8 mouse cellular contexts compared by ENCODE assay signal in the genomic region with DNA sequence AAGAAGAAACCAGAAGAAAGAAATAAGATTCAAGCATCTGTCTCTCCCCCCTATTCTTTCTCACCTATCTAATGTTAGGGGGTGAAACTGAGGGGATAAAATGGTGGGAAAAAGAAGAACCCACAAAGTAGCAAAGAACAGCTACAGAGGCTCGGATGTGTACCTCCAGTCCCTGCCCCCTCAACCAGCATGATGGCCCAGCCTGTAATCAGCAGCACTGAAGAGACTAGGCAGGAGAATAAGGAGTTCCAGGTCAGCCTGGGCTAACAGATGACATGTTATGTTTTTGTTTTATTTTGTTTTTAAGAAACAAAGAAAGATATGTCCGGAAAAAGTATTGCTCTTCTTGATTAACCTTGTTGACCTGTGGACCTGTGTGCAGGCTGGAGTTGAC. TPM values are rescaled to one million over a fixed set of nuclear protein-coding genes. Genes with fewer than 3 reads are reported as not detected.
DNase-seq lines count a peak whose midpoint lies in the region; ATAC-seq lines count a peak whose summit lies in the region.

No protein-coding gene starts in this region.

- H3K9me3 ChIP-seq in liver, embryonic 11.5 days (ENCODE audit: control insufficient read depth, low read length), result no peaks in the 10 kb centered on the region
- no peaks in the 10 kb centered on the region for H3K9me3 ChIP-seq in forebrain, embryonic 14.5 days (replicated peaks; ENCODE audit: control insufficient read depth, low read length)
- no peaks in the 10 kb centered on the region for H3K9me3 ChIP-seq in limb, embryonic 15.5 days
- H3K9me3 ChIP-seq in neural tube, embryonic 14.5 days (ENCODE audit: control insufficient read depth, low read length), result no peaks in the 10 kb centered on the region

- H3K36me3 ChIP-seq in liver, embryonic 11.5 days (ENCODE audit: control insufficient read depth, insufficient read depth, low read length), result no peaks in the 10 kb centered on the region
- H3K36me3 ChIP-seq in forebrain, embryonic 14.5 days (ENCODE audit: control insufficient read depth, insufficient read depth, low read length), result no peaks in the 10 kb centered on the region
- peaks cover 5% of the 10 kb centered on the region; the same call in 1 of the 2 replicates for H3K36me3 ChIP-seq in limb, embryonic 15.5 days
- no peaks in the 10 kb centered on the region for H3K36me3 ChIP-seq in neural tube, embryonic 14.5 days (ENCODE audit: control insufficient read depth, insufficient read depth, low read length)

- no peaks in the 10 kb centered on the region for H3K27me3 ChIP-seq in liver, embryonic 11.5 days (replicated peaks; ENCODE audit: control insufficient read depth, insufficient read depth, low read length)
- H3K27me3 ChIP-seq in forebrain, embryonic 14.5 days (replicated peaks; ENCODE audit: control insufficient read depth, insufficient read depth, low read length), result no peaks in the 10 kb centered on the region
- H3K27me3 ChIP-seq in limb, embryonic 15.5 days, result no peaks in the 10 kb centered on the region
- no peaks in the 10 kb centered on the region for H3K27me3 ChIP-seq in neural tube, embryonic 14.5 days (ENCODE audit: control insufficient read depth, insufficient read depth, low read length)

- WGBS in liver, embryonic 11.5 days, result 9% methylated on average over 2 of the region's 2 CpGs
- 13% methylated on average over 2 of the region's 2 CpGs for WGBS in forebrain, embryonic 14.5 days
- WGBS in limb, embryonic 15.5 days, result 2% methylated on average over 2 of the region's 2 CpGs
- WGBS in neural tube, embryonic 14.5 days, result 8% methylated on average over 2 of the region's 2 CpGs

- H3K4me2 ChIP-seq in liver, embryonic 11.5 days, result peak overlapping the region; percentile 90
- peak overlapping the region; percentile 81; the same call in 1 of the 2 replicates for H3K4me2 ChIP-seq in forebrain, embryonic 14.5 days (ENCODE audit: low read length)
- 0 out of 2 replicates have a peak overlapping the region, but pooled peaks have one; percentile 74 for H3K4me2 ChIP-seq in limb, embryonic 15.5 days
- H3K4me2 ChIP-seq in neural tube, embryonic 14.5 days (ENCODE audit: low read depth, low read length), result no peak overlapping the region

- H3K27ac ChIP-seq in liver, embryonic 11.5 days (ENCODE audit: low read depth, low read length), result no peak overlapping the region
- H3K27ac ChIP-seq in forebrain, embryonic 14.5 days (ENCODE audit: low read depth, low read length), result no peak overlapping the region
- no peak overlapping the region for H3K27ac ChIP-seq in limb, embryonic 15.5 days
- H3K27ac ChIP-seq in neural tube, embryonic 14.5 days (ENCODE audit: low read depth, low read length), result no peak overlapping the region

- no peak overlapping the region for H3K9ac ChIP-seq in liver, embryonic 11.5 days (ENCODE audit: low read depth, low read length)
- H3K9ac ChIP-seq in forebrain, embryonic 14.5 days (ENCODE audit: low read length), result no peak overlapping the region
- H3K9ac ChIP-seq in limb, embryonic 15.5 days, result no peak overlapping the region
- H3K9ac ChIP-seq in neural tube, embryonic 14.5 days (replicated peaks; ENCODE audit: low read depth, low read length), result no peak overlapping the region

- H3K4me1 ChIP-seq in liver, embryonic 11.5 days (replicated peaks; ENCODE audit: control insufficient read depth, insufficient read depth, low read length), result no peaks in the 10 kb centered on the region; the same call in 1 of the 2 replicates
- peaks cover 9% of the 10 kb centered on the region for H3K4me1 ChIP-seq in forebrain, embryonic 14.5 days (ENCODE audit: control insufficient read depth, insufficient read depth, low read length)
- H3K4me1 ChIP-seq in limb, embryonic 15.5 days, result peaks cover 9% of the 10 kb centered on the region
- H3K4me1 ChIP-seq in neural tube, embryonic 14.5 days (ENCODE audit: control insufficient read depth, insufficient read depth, low read length), result 0 out of 2 replicates have a peak, but pooled peaks cover 5% of the 10 kb centered on the region

- H3K4me3 ChIP-seq in liver, embryonic 11.5 days (ENCODE audit: low read depth, low read length), result peak overlapping the region; percentile 72
- peak overlapping the region; percentile 54 for H3K4me3 ChIP-seq in forebrain, embryonic 14.5 days (ENCODE audit: low read depth, low read length)
- peak overlapping the region; percentile 71 for H3K4me3 ChIP-seq in limb, embryonic 15.5 days
- H3K4me3 ChIP-seq in neural tube, embryonic 14.5 days (ENCODE audit: low read depth, low read length), result peak overlapping the region; percentile 52; the same call in 1 of the 2 replicates

- intact Hi-C loops in left cerebral cortex, postnatal 4 days (cut with DNase I), result no loop called here

- DNase-seq in liver, embryonic 11.5 days (ENCODE audit: low spot score), result no peak
- no peak for DNase-seq in liver
- no peak for DNase-seq in forebrain, embryonic 14.5 days (ENCODE audit: low spot score)
- no peak for DNase-seq in layer of hippocampus, postnatal 14 days (ENCODE audit: low spot score in 2 of 2)
- no peak for DNase-seq in gastrocnemius, adult 18-20 months (ENCODE audit: low spot score)
- DNase-seq in left cerebral cortex, postnatal 4 days, result no peak

- ATAC-seq in liver, embryonic 11.5 days (replicated peaks; ENCODE audit: low FRiP score), result peak; percentile 50; the same call in 1 of the 2 replicates
- peak; percentile 52 for ATAC-seq in forebrain, embryonic 14.5 days
- peak; percentile 44; the same call in 1 of the 2 replicates for ATAC-seq in limb, embryonic 15.5 days (ENCODE audit: insufficient number of reproducible peaks, low FRiP score, low TSS enrichment, low read depth)
- ATAC-seq in neural tube, embryonic 14.5 days (ENCODE audit: low read depth), result peak; percentile 67

RNA-seq across cellular contexts. Expression of gene Atp6v0e2, which starts 33.6 kb away (rescaled TPM):
- 4.2 and 5.6 TPM in 2 replicates for polyA plus RNA-seq in liver, embryonic 11.5 days (2014; fragmentation: Nextera tagmentation; extraction: Ambion mirVana)
- polyA plus RNA-seq in forebrain, embryonic 14.5 days (2014; fragmentation: Nextera tagmentation; extraction: Ambion mirVana), result 152 and 161 TPM in 2 replicates
- 12.2 and 13.7 TPM in 2 replicates for polyA plus RNA-seq in limb, embryonic 15.5 days (2015; fragmentation: Nextera tagmentation; extraction: Ambion mirVana)
- polyA plus RNA-seq in neural tube, embryonic 14.5 days (2014; fragmentation: Nextera tagmentation; extraction: Ambion mirVana), result 248 and 275 TPM in 2 replicates
- 100 to 1,000 TPM; 522 to 523 TPM for total RNA-seq in layer of hippocampus, postnatal 14 days (2021)
- 10 to 100 TPM; 38.5 to 46.1 TPM for total RNA-seq in gastrocnemius, adult 18-20 months (2021)
- 100 to 1,000 TPM; 254 to 288 TPM for total RNA-seq in left cerebral cortex, postnatal 4 days (2021)

RNA-seq across cellular contexts. Expression of gene Lrrc61, which starts 50.8 kb away (rescaled TPM):
- 4.6 and 4.9 TPM in 2 replicates for polyA plus RNA-seq in liver, embryonic 11.5 days (2014; fragmentation: Nextera tagmentation; extraction: Ambion mirVana)
- polyA plus RNA-seq in forebrain, embryonic 14.5 days (2014; fragmentation: Nextera tagmentation; extraction: Ambion mirVana), result 10.7 and 10.9 TPM in 2 replicates
- 9.9 and 10.8 TPM in 2 replicates for polyA plus RNA-seq in limb, embryonic 15.5 days (2015; fragmentation: Nextera tagmentation; extraction: Ambion mirVana)
- polyA plus RNA-seq in neural tube, embryonic 14.5 days (2014; fragmentation: Nextera tagmentation; extraction: Ambion mirVana), result 15.1 and 22.8 TPM in 2 replicates
- 10 to 100 TPM; 29.2 to 30.2 TPM for total RNA-seq in layer of hippocampus, postnatal 14 days (2021)
- total RNA-seq in gastrocnemius, adult 18-20 months (2021), result 10 to 100 TPM; 21.1 to 25.5 TPM
- 10 to 100 TPM; 28.8 to 35.0 TPM for total RNA-seq in left cerebral cortex, postnatal 4 days (2021)

RNA-seq across cellular contexts. Expression of gene Sspo, which starts 55.8 kb away (rescaled TPM):
- 0.05 and 0.16 TPM in 2 replicates for polyA plus RNA-seq in liver, embryonic 11.5 days (2014; fragmentation: Nextera tagmentation; extraction: Ambion mirVana)
- polyA plus RNA-seq in forebrain, embryonic 14.5 days (2014; fragmentation: Nextera tagmentation; extraction: Ambion mirVana), result 0.06 and 0.48 TPM in 2 replicates
- polyA plus RNA-seq in limb, embryonic 15.5 days (2015; fragmentation: Nextera tagmentation; extraction: Ambion mirVana), result 0.25 and 0.31 TPM in 2 replicates
- 0.16 and 0.35 TPM in 2 replicates for polyA plus RNA-seq in neural tube, embryonic 14.5 days (2014; fragmentation: Nextera tagmentation; extraction: Ambion mirVana)
- under 1 TPM; 0.44 to 0.57 TPM for total RNA-seq in layer of hippocampus, postnatal 14 days (2021)
- total RNA-seq in gastrocnemius, adult 18-20 months (2021), result under 1 TPM; 0.19 to 0.71 TPM
- total RNA-seq in left cerebral cortex, postnatal 4 days (2021), result under 1 TPM; 0.08 TPM

RNA-seq across cellular contexts. Expression of gene Zfp467, which starts 58.2 kb away (rescaled TPM):
- polyA plus RNA-seq in liver, embryonic 11.5 days (2014; fragmentation: Nextera tagmentation; extraction: Ambion mirVana), result 5.3 and 6.9 TPM in 2 replicates
- 27.1 and 29.9 TPM in 2 replicates for polyA plus RNA-seq in forebrain, embryonic 14.5 days (2014; fragmentation: Nextera tagmentation; extraction: Ambion mirVana)
- 23.6 and 25.4 TPM in 2 replicates for polyA plus RNA-seq in limb, embryonic 15.5 days (2015; fragmentation: Nextera tagmentation; extraction: Ambion mirVana)
- polyA plus RNA-seq in neural tube, embryonic 14.5 days (2014; fragmentation: Nextera tagmentation; extraction: Ambion mirVana), result 29.7 and 37.8 TPM in 2 replicates
- total RNA-seq in layer of hippocampus, postnatal 14 days (2021), result 10 to 100 TPM; 19.0 to 20.0 TPM
- 10 to 100 TPM; 50.1 to 57.1 TPM for total RNA-seq in gastrocnemius, adult 18-20 months (2021)
- total RNA-seq in left cerebral cortex, postnatal 4 days (2021), result 10 to 100 TPM; 27.7 to 29.6 TPM

Comparison
In these comparisons a context has a peak if more than half of its experiments do, and no peak if none do; other contexts are left out.
1. RNA of gene Atp6v0e2, which starts 33.6 kb away (polyA plus RNA-seq): 248 to 275 TPM in neural tube, embryonic 14.5 days and 152 to 161 TPM in forebrain, embryonic 14.5 days; 12.2 to 13.7 TPM in limb, embryonic 15.5 days and 4.2 to 5.6 TPM in liver, embryonic 11.5 days; every median in the first group is over 10 times any median in the second.
2. Peak in every context shown above with its lines, with median percentiles within 50 percentile points of each other: ATAC-seq and H3K4me3 ChIP-seq.